Mouse (Mus musculus): ENCODE measurements around the gene Cbx2.

DNA sequence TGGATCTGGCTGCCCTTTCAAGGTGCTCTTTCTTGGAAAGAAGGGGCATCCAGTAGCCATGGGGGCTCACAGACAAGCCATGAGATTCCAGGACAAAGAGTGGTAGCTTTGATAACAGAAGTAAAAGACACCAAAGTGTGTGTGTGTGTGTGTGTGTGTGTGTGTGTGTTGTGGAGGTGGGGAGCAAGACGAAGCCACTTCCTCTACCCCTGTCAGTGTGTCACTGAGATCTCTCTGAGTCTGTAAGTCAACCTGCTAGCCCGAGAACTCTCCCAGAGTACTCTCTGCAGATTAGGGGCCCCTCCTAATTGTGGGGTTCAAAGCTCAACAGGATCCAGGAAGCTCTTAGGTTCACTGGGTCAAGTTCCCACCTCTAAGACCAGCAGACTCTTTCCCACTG lies 27.6 kb downstream of the Cbx2 start:
- TF ChIP-seq CTCF (IDR thresholded peaks at IDR 0.05; ENCODE audit: extremely low read depth, insufficient read depth, insufficient read length, insufficient replicate concordance) (no peak), POLR2A (IDR thresholded peaks at IDR 0.05; ENCODE audit: low read depth, low read length) (no peak)
